Mouse (Mus musculus) neural tube, embryonic 14.5 days (tissue): ENCODE measurements around the gene Zp1. TPM values are rescaled to one million over a fixed set of nuclear protein-coding genes. Genes with fewer than 3 reads are reported as not detected.

Experiments
- polyA plus RNA-seq: library from polyadenylated mRNA; unstranded; fragments of >200 nt; fragmentation: Nextera tagmentation; extraction: Ambion mirVana; gene quantifications from 2 replicates; pipeline ENCODE4 v1.2.1, GENCODE M21; 2014

Gene Zp1
- polyA plus RNA-seq, 1 experiment from 2014 or later: not detected

Other genes starting within 250 kb of the Zp1 start
- gene Pga5, start 242.6 kb downstream of the Zp1 start, polyA plus RNA-seq: not detected in 2 replicates
- gene Vps37c, start 231.9 kb downstream of the Zp1 start, polyA plus RNA-seq: 23.1 and 31.1 TPM in 2 replicates
- 0.44 TPM in 1 of 2 replicates, not detected in the other for gene Cd5, start 181.6 kb downstream of the Zp1 start, polyA plus RNA-seq
- not detected in 2 replicates for gene Cd6, start 90.6 kb downstream of the Zp1 start, polyA plus RNA-seq
- gene Slc15a3, start 80.9 kb downstream of the Zp1 start, polyA plus RNA-seq: 0.36 and 0.52 TPM in 2 replicates
- gene Tmem132a, start 50.7 kb downstream of the Zp1 start, polyA plus RNA-seq: 132 and 146 TPM in 2 replicates
- 36.3 and 39.1 TPM in 2 replicates for gene Tmem109, start 38.6 kb downstream of the Zp1 start, polyA plus RNA-seq
- gene Prpf19, start 25.4 kb downstream of the Zp1 start, polyA plus RNA-seq: 37.6 and 48.8 TPM in 2 replicates
- gene Ptgdr2, start 16.5 kb upstream of the Zp1 start, polyA plus RNA-seq: 0.10 and 0.11 TPM in 2 replicates
- gene Ccdc86, start 28.6 kb upstream of the Zp1 start, polyA plus RNA-seq: 9.8 and 11.6 TPM in 2 replicates
- not detected in 2 replicates for gene Ms4a10, start 54.0 kb upstream of the Zp1 start, polyA plus RNA-seq
- not detected in 2 replicates for gene Ms4a15, start 72.6 kb upstream of the Zp1 start, polyA plus RNA-seq
- not detected in 2 replicates for gene Ms4a18, start 97.4 kb upstream of the Zp1 start, polyA plus RNA-seq
- gene Ms4a8a, start 160.5 kb upstream of the Zp1 start, polyA plus RNA-seq: not detected in 2 replicates
- not detected in 2 replicates for gene 1700017D01Rik, start 210.2 kb upstream of the Zp1 start, polyA plus RNA-seq
- gene 1700025F22Rik, start 244.7 kb upstream of the Zp1 start, polyA plus RNA-seq: not detected in 2 replicates